ENCODE assay signal across 17 mouse cellular contexts in genomic region chr1:42703424-42703823, GRCm38 (mm10). TPM values are rescaled to one million over a fixed set of nuclear protein-coding genes. Genes with fewer than 3 reads are reported as not detected.
DNase-seq lines count a peak whose midpoint lies in the region; ATAC-seq lines count a peak whose summit lies in the region.
"Had no signal": no experiment of that assay in that cellular context is flagged by ENCODE, and none has a peak within 500 bp of the region (broad histone marks: within the 10 kb centered on the region; RNA-seq: fewer than 3 reads in every experiment).

No protein-coding gene starts in this region.

- peak; percentile 25 for DNase-seq in R1 (ENCODE audit: low read depth, low spot score)
- DNase-seq in adrenal gland, postnatal 36 days, result no peak
- no peak for DNase-seq in lung, postnatal 4 days
- DNase-seq in left cerebral cortex, postnatal 36 days (ENCODE audit: low spot score in 2 of 2), result no peak
- no peak for DNase-seq in gastrocnemius, postnatal 25 days
- DNase-seq: gastrocnemius, adult 2 months; lung, postnatal 10 days had no signal

- H3K9ac ChIP-seq in embryonic facial prominence, embryonic 13.5 days, result peak overlapping the region; percentile 69
- H3K9ac ChIP-seq in hindbrain, embryonic 13.5 days, result peak overlapping the region; percentile 70
- H3K9ac ChIP-seq in midbrain, embryonic 12.5 days (replicated peaks), result peak overlapping the region; percentile 70

- ATAC-seq in embryonic facial prominence, embryonic 13.5 days (ENCODE audit: insufficient number of reproducible peaks, insufficient read depth, low FRiP score, low TSS enrichment, low read depth), result no peak
- 0 out of 2 replicates have a peak, but pooled peaks have one; percentile 11 for ATAC-seq in hindbrain, embryonic 13.5 days (ENCODE audit: low FRiP score)
- peak; percentile 25; the same call in 1 of the 2 replicates for ATAC-seq in midbrain, embryonic 12.5 days (ENCODE audit: low FRiP score, low read depth)
- ATAC-seq: activated CD4-positive, CD25-positive, alpha-beta regulatory T cell, adult 4 months had no signal

- H3K4me2 ChIP-seq in embryonic facial prominence, embryonic 13.5 days, result peak overlapping the region; percentile 58
- H3K4me2 ChIP-seq in hindbrain, embryonic 13.5 days, result peak overlapping the region; percentile 62
- H3K4me2 ChIP-seq in midbrain, embryonic 12.5 days (replicated peaks), result peak overlapping the region; percentile 78

- intact Hi-C loops in left cerebral cortex, postnatal 36 days (cut with DNase I), result no loop called here

- no peaks in the 10 kb centered on the region for H3K36me3 ChIP-seq in embryonic facial prominence, embryonic 13.5 days
- peaks cover 11% of the 10 kb centered on the region for H3K36me3 ChIP-seq in hindbrain, embryonic 13.5 days
- peaks cover 16% of the 10 kb centered on the region for H3K36me3 ChIP-seq in midbrain, embryonic 12.5 days

- H3K9me3 ChIP-seq in embryonic facial prominence, embryonic 13.5 days, result no peaks in the 10 kb centered on the region
- no peaks in the 10 kb centered on the region for H3K9me3 ChIP-seq in hindbrain, embryonic 13.5 days
- no peaks in the 10 kb centered on the region for H3K9me3 ChIP-seq in midbrain, embryonic 12.5 days

- peak overlapping the region; percentile 33 for H3K4me3 ChIP-seq in embryonic facial prominence, embryonic 13.5 days
- peak overlapping the region; percentile 35 for H3K4me3 ChIP-seq in hindbrain, embryonic 13.5 days
- peak overlapping the region; percentile 41 for H3K4me3 ChIP-seq in midbrain, embryonic 12.5 days
- H3K4me3 ChIP-seq: gastrocnemius, adult 2 months had no signal

- H3K27me3 ChIP-seq in embryonic facial prominence, embryonic 13.5 days, result peaks cover 91% of the 10 kb centered on the region
- H3K27me3 ChIP-seq in hindbrain, embryonic 13.5 days, result peaks cover 13% of the 10 kb centered on the region; the same call in 1 of the 2 replicates
- H3K27me3 ChIP-seq in midbrain, embryonic 12.5 days, result no peaks in the 10 kb centered on the region
- H3K27me3 ChIP-seq: CH12.LX had no signal

- peaks cover 19% of the 10 kb centered on the region for H3K4me1 ChIP-seq in embryonic facial prominence, embryonic 13.5 days
- H3K4me1 ChIP-seq in hindbrain, embryonic 13.5 days (replicated peaks), result peaks cover 59% of the 10 kb centered on the region
- peaks cover 60% of the 10 kb centered on the region for H3K4me1 ChIP-seq in midbrain, embryonic 12.5 days

- WGBS in embryonic facial prominence, embryonic 13.5 days, result 2% methylated on average over 7 of the region's 7 CpGs
- WGBS in hindbrain, embryonic 13.5 days, result 3% methylated on average over 7 of the region's 7 CpGs
- WGBS in midbrain, embryonic 12.5 days, result 1% methylated on average over 7 of the region's 7 CpGs

- peak overlapping the region; percentile 83; the same call in 1 of the 2 replicates for H3K27ac ChIP-seq in embryonic facial prominence, embryonic 13.5 days
- peak overlapping the region; percentile 85 for H3K27ac ChIP-seq in hindbrain, embryonic 13.5 days
- peak overlapping the region; percentile 93 for H3K27ac ChIP-seq in midbrain, embryonic 12.5 days (replicated peaks)
- H3K27ac ChIP-seq: gastrocnemius, adult 2 months had no signal

RNA-seq across cellular contexts. Expression of gene Pou3f3, which starts 7.9 kb away (rescaled TPM):
- polyA plus RNA-seq in embryonic facial prominence, embryonic 13.5 days (2015; fragmentation: Nextera tagmentation; extraction: Ambion mirVana), result 11.4 and 13.4 TPM in 2 replicates
- 17.4 and 18.2 TPM in 2 replicates for polyA plus RNA-seq in hindbrain, embryonic 13.5 days (2015; fragmentation: Nextera tagmentation; extraction: Ambion mirVana)
- 36.3 and 37.6 TPM in 2 replicates for polyA plus RNA-seq in midbrain, embryonic 12.5 days (2016; fragmentation: Nextera tagmentation; extraction: Ambion mirVana)
- under 1 TPM in 1 of 2 experiments, not detected in 1; 0.07 TPM for total RNA-seq in adrenal gland, postnatal 36 days (2021)
- total RNA-seq in left cerebral cortex, postnatal 36 days (2021), result 10 to 100 TPM; 60.2 to 62.4 TPM
- not detected for total RNA-seq in gastrocnemius, postnatal 25 days (2021)
- total RNA-seq: CH12.LX; common myeloid progenitor, adult 5-6 weeks; gastrocnemius, adult 2 months; liver, adult 2 months had no signal
- polyA plus RNA-seq: heart, embryonic 16.5 days; large intestine, adult 2 months; liver, adult 2 months; small intestine, adult 2 months had no signal

Comparison
In these comparisons a context has a peak if more than half of its experiments do, and no peak if none do; other contexts are left out.
1. RNA of gene Pou3f3, which starts 7.9 kb away (total RNA-seq): 60.2 to 62.4 TPM in left cerebral cortex, postnatal 36 days; 0.07 TPM in adrenal gland, postnatal 36 days and not detected in gastrocnemius, postnatal 25 days; every median in the first group is over 10 times any median in the second.
2. Peak in every context shown above with its lines, with median percentiles within 50 percentile points of each other: H3K27ac ChIP-seq, H3K4me2 ChIP-seq, H3K4me3 ChIP-seq and H3K9ac ChIP-seq.